Mouse (Mus musculus) midbrain, postnatal 0 days (tissue): ENCODE results near the gene Drosha. TPM values are rescaled to one million over a fixed set of nuclear protein-coding genes. Genes with fewer than 3 reads are reported as not detected.

ENCODE experiments used
- ATAC-seq: fragments of 200-750 bp; cut with Nextera tagmentation; 2 replicates; pipeline ENCODE4 v1.8.0; 2017; ENCODE audit warnings: moderate number of reproducible peaks, mild to moderate bottlenecking, moderate TSS enrichment, moderate library complexity; ENCODE audit not compliant: low FRiP score
- DNase-seq: peaks from one replicate; pipeline ENCODE4 v3.0.0-alpha.2; 2015; ENCODE audit warnings: low spot score
- H3K27ac ChIP-seq: fragments of 300-500 bp; sonication (generic); 2 replicates; pipeline ENCODE4 v1.5.1; 2014; ENCODE audit warnings: low read depth, mild to moderate bottlenecking, low read length, mixed read lengths
- H3K27me3 ChIP-seq: fragments of 300-500 bp; sonication (generic); 2 replicates; pipeline ENCODE4 v1.6.1; 2014; ENCODE audit warnings: low read length, control low read depth, mixed read lengths; ENCODE audit not compliant: insufficient read depth
- H3K36me3 ChIP-seq: fragments of 300-500 bp; sonication (generic); 2 replicates; pipeline ENCODE4 v1.6.1; 2014; ENCODE audit warnings: low read length, control low read depth, mixed read lengths; ENCODE audit not compliant: insufficient read depth
- H3K4me1 ChIP-seq: fragments of 300-500 bp; sonication (generic); 2 replicates; pipeline ENCODE4 v1.6.1; 2014; ENCODE audit warnings: mild to moderate bottlenecking, control low read depth, antibody characterized with exemption, low read length, mixed read lengths; ENCODE audit not compliant: insufficient read depth
- H3K4me2 ChIP-seq: fragments of 300-500 bp; sonication (generic); 2 replicates; pipeline ENCODE4 v1.6.1; 2014; ENCODE audit warnings: low read depth, mild to moderate bottlenecking, low read length, mixed read lengths; ENCODE audit not compliant: poor library complexity, severe bottlenecking
- H3K4me3 ChIP-seq: fragments of 300-500 bp; sonication (generic); 2 replicates; pipeline ENCODE4 v1.5.1; 2014; ENCODE audit warnings: low read depth, mild to moderate bottlenecking, low read length, moderate library complexity
- H3K9ac ChIP-seq: fragments of 300-500 bp; sonication (generic); replicated peaks from 2 replicates; pipeline ENCODE4 v1.6.1; 2014; ENCODE audit warnings: mild to moderate bottlenecking, low read length, moderate library complexity, mixed read lengths; ENCODE audit not compliant: poor library complexity, severe bottlenecking
- H3K9me3 ChIP-seq: fragments of 300-500 bp; sonication (generic); 2 replicates; pipeline ENCODE4 v1.6.1; 2016; ENCODE audit warnings: low read length, control low read depth
- CTCF ChIP-seq: IDR thresholded peaks from 2 replicates; pipeline ENCODE4 v1.5.1; 2016; ENCODE audit warnings: antibody characterized with exemption, mild to moderate bottlenecking
- WGBS: fragments of 180-500 bp; shearing (Covaris S2); extraction: QIAGEN DNeasy Blood & Tissue Kit; methylation state at CpG from one replicate; pipeline ENCODE4 v1.1.7; 2014; 5-methylcytosine and 5-hydroxymethylcytosine counted together
- polyA plus RNA-seq: library from polyadenylated mRNA; unstranded; fragments of >200 nt; fragmentation: Nextera tagmentation; extraction: Ambion mirVana; gene quantifications from 2 replicates; pipeline ENCODE4 v1.2.1, GENCODE M21; 2015
- total RNA-seq: library from RNA; depleted of rRNA; stranded (reverse); fragments of >200 nt; gene quantifications from 2 replicates; pipeline ENCODE4 v1.2.3, GENCODE M21; 2014

Drosha gene
- total and polyA plus RNA-seq, 2 experiments from 2014 or later: 41.5 to 44.8 TPM

GRCm38 (mm10) chr15:12857840-12858516 lies 33.4 kb downstream of the Drosha start:
- H3K4me1 ChIP-seq: no peaks in the 10 kb centered on the region
- no peaks in the 10 kb centered on the region for H3K27me3 ChIP-seq
- no peak for ATAC-seq
- H3K9me3 ChIP-seq: no peaks in the 10 kb centered on the region
- H3K36me3 ChIP-seq: peaks cover 51% of the 10 kb centered on the region
- H3K9ac ChIP-seq: no peak overlapping the region
- H3K4me3 ChIP-seq: no peak overlapping the region
- 93% methylated on average over 12 of the region's 12 CpGs for WGBS
- H3K27ac ChIP-seq: no peak overlapping the region
- no peak for DNase-seq
- no peak for TF ChIP-seq CTCF
- H3K4me2 ChIP-seq: no peak overlapping the region

GRCm38 (mm10) chr15:12858645-12859044 lies 34.0 kb downstream of the Drosha start:
- Histone ChIP-seq H3K9ac (no peak overlapping the region), H3K9me3 (no peaks in the 10 kb centered on the region), H3K4me3 (no peak overlapping the region), H3K4me1 (no peaks in the 10 kb centered on the region), H3K4me2 (no peak overlapping the region), H3K27me3 (no peaks in the 10 kb centered on the region), H3K27ac (no peak overlapping the region), H3K36me3 (peaks cover 47% of the 10 kb centered on the region)
- TF ChIP-seq CTCF: no peak
- no peak for DNase-seq
- no peak for ATAC-seq
- 97% methylated on average over 3 of the region's 3 CpGs for WGBS

- WGBS: 82% methylated on average over 3 of the region's 3 CpGs
- no peak for TF ChIP-seq CTCF
- Histone ChIP-seq H3K4me1 (no peaks in the 10 kb centered on the region), H3K27ac (no peak overlapping the region), H3K4me3 (no peak overlapping the region), H3K4me2 (no peak overlapping the region), H3K27me3 (no peaks in the 10 kb centered on the region), H3K9ac (no peak overlapping the region), H3K36me3 (peaks cover 34% of the 10 kb centered on the region), H3K9me3 (no peaks in the 10 kb centered on the region)
- no peak for DNase-seq
- ATAC-seq: no peak
Observed at GRCm38 (mm10) chr15:12862061-12862460, 37.4 kb downstream of the Drosha start.

GRCm38 (mm10) chr15:12863669-12864068 lies 39.1 kb downstream of the Drosha start:
- 40% methylated on average over 1 of the region's 1 CpGs for WGBS
- DNase-seq (peak; percentile 48), ATAC-seq (no peak)
- Histone ChIP-seq H3K36me3 (peaks cover 34% of the 10 kb centered on the region), H3K4me2 (no peak overlapping the region), H3K27ac (no peak overlapping the region), H3K4me3 (no peak overlapping the region), H3K27me3 (no peaks in the 10 kb centered on the region), H3K9me3 (no peaks in the 10 kb centered on the region), H3K4me1 (no peaks in the 10 kb centered on the region), H3K9ac (no peak overlapping the region)
- peak; percentile 63 for TF ChIP-seq CTCF

GRCm38 (mm10) chr15:12865595-12866314 lies 41.1 kb downstream of the Drosha start:
- Histone ChIP-seq H3K27ac (no peak overlapping the region), H3K9ac (no peak overlapping the region), H3K27me3 (no peaks in the 10 kb centered on the region), H3K36me3 (peaks cover 41% of the 10 kb centered on the region), H3K9me3 (no peaks in the 10 kb centered on the region), H3K4me2 (no peak overlapping the region), H3K4me1 (no peaks in the 10 kb centered on the region), H3K4me3 (no peak overlapping the region)
- no peak for TF ChIP-seq CTCF
- ATAC-seq (no peak), DNase-seq (no peak)
- 86% methylated on average over 7 of the region's 7 CpGs for WGBS

GRCm38 (mm10) chr15:12867269-12867668 lies 42.7 kb downstream of the Drosha start:
- DNase-seq: no peak
- 62% methylated on average over 8 of the region's 8 CpGs for WGBS
- no peak for TF ChIP-seq CTCF

More at GRCm38 (mm10) chr15:12867269-12867668, 42.7 kb downstream of the Drosha start:
- no peak overlapping the region for H3K4me2 ChIP-seq
- no peak for ATAC-seq
- H3K36me3 ChIP-seq: peaks cover 36% of the 10 kb centered on the region
- H3K9me3 ChIP-seq: no peaks in the 10 kb centered on the region
- H3K9ac ChIP-seq: no peak overlapping the region
- no peak overlapping the region for H3K27ac ChIP-seq
- H3K4me1 ChIP-seq: no peaks in the 10 kb centered on the region
- no peaks in the 10 kb centered on the region for H3K27me3 ChIP-seq
- H3K4me3 ChIP-seq: no peak overlapping the region
